Mouse (Mus musculus): Measurements from ENCODE around the gene Magohb. TPM values are rescaled to one million over a fixed set of nuclear protein-coding genes. Genes with fewer than 3 reads are reported as not detected.

Gene Magohb
- total and polyA plus RNA-seq, 2 experiments from 2014 or later, result 9.2 to 40.5 TPM

DNA sequence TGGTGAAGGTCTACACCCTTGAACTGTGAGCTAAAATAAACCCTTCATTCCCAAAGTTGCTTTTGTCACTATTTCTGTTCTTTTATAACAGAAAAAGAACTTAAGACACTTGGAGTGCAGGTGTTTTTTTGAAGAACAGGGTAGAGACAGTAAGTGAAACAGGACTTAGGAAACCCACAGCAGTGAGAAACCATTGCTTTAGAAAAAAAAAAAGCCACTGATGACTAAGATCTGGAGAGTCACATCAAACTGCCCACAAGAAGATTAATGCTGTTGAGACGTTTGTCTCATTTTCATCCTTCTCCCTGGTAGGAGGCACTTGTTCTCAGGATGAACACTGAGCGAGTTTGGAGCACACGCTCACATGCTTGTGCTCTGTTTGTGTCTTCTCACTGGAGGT, 31.0 kb downstream of the Magohb start:
- Histone ChIP-seq H3K4me1 (ENCODE audit: control insufficient read depth, insufficient read depth) (no peaks in the 10 kb centered on the region), H3K4me3 (ENCODE audit: low read depth, low read length) (no peak overlapping the region), H3K9ac (replicated peaks; ENCODE audit: low read depth, low read length) (no peak overlapping the region), H3K4me2 (ENCODE audit: low read depth, low read length) (no peak overlapping the region), H3K27me3 (ENCODE audit: control insufficient read depth, insufficient read depth, low read length) (no peaks in the 10 kb centered on the region), H3K36me3 (replicated peaks; ENCODE audit: control insufficient read depth, insufficient read depth, low read length) (no peaks in the 10 kb centered on the region), H3K27ac (ENCODE audit: low read depth) (no peak overlapping the region), H3K9me3 (replicated peaks; ENCODE audit: control insufficient read depth, low read length) (no peaks in the 10 kb centered on the region)
- no peak for TF ChIP-seq EP300 (IDR thresholded peaks at IDR 0.05; ENCODE audit: low read depth)
- TF ChIP-seq CTCF (IDR thresholded peaks at IDR 0.05; ENCODE audit: low read depth), result no peak
- no peak for DNase-seq (ENCODE audit: low spot score)
- 67% methylated on average over 3 of the region's 3 CpGs for WGBS
- ATAC-seq (ENCODE audit: insufficient read depth, low read depth), result no peak

DNA sequence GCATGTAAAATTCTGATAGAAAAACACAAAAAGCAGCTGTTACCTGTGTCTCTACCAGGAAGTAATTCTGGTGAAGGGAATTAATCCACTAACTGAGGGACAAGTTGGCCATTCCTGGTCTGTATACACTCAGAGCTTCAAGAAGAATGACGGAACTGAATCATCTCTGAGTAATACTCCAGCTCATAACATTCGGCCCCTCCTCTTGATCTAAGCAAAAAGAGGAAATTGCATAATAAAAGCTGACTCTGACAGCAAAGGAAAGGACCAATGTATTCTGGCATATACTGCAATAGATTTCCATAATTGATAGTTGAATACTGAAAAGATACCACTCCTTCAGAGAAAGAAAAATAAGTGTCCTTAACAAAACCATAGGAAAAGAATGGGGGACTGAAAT, 45.8 kb downstream of the Magohb start, which contains the start of gene Klra2:
Gene Klra2, minus strand, starts transcription at position 157 of the 400 bp plus-strand sequence.
- WGBS, result 67% methylated on average over 2 of the region's 2 CpGs
- TF ChIP-seq EP300 (IDR thresholded peaks at IDR 0.05; ENCODE audit: low read depth) (no peak), CTCF (IDR thresholded peaks at IDR 0.05; ENCODE audit: low read depth) (no peak)

DNA sequence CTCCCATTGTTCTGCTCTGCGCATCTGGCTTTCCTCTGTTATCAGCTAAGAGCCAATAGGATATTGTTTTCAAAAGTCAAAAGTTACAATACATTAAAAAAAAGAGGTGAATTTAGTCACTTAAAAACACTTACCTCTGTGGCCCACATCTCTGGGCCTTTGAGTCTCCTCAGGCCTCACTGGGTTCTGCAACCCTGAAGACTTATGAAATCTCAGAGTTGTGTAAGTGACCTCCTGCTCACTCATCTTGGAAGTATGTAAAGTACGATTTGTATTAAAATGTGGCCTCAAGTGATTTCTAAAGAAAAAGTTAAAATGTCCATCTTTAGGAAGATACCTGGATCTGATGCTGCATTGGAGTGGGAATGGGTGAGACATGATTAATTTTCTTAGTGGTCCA, 48.0 kb downstream of the Magohb start:
- Histone ChIP-seq H3K27ac (ENCODE audit: low read depth) (no peak overlapping the region), H3K4me2 (ENCODE audit: low read depth, low read length) (no peak overlapping the region), H3K9me3 (replicated peaks; ENCODE audit: control insufficient read depth, low read length) (peaks cover 8% of the 10 kb centered on the region; the same call in 1 of the 2 replicates), H3K27me3 (ENCODE audit: control insufficient read depth, insufficient read depth, low read length) (no peaks in the 10 kb centered on the region), H3K4me1 (ENCODE audit: control insufficient read depth, insufficient read depth) (no peaks in the 10 kb centered on the region), H3K9ac (replicated peaks; ENCODE audit: low read depth, low read length) (no peak overlapping the region), H3K4me3 (ENCODE audit: low read depth, low read length) (no peak overlapping the region), H3K36me3 (replicated peaks; ENCODE audit: control insufficient read depth, insufficient read depth, low read length) (no peaks in the 10 kb centered on the region)
- 54% methylated on average over 2 of the region's 2 CpGs for WGBS
- TF ChIP-seq CTCF (IDR thresholded peaks at IDR 0.05; ENCODE audit: low read depth) (no peak), EP300 (IDR thresholded peaks at IDR 0.05; ENCODE audit: low read depth) (no peak)
- no peak for DNase-seq (ENCODE audit: low spot score)
- ATAC-seq (ENCODE audit: insufficient read depth, low read depth), result no peak

More for the DNA sequence above, 45.8 kb downstream of the Magohb start, which contains the start of gene Klra2:
- Histone ChIP-seq H3K4me3 (ENCODE audit: low read depth, low read length) (no peak within 1 kb of the TSS), H3K36me3 (replicated peaks; ENCODE audit: control insufficient read depth, insufficient read depth, low read length) (no peaks in the 10 kb centered on the region), H3K9ac (replicated peaks; ENCODE audit: low read depth, low read length) (no peak within 1 kb of the TSS), H3K4me2 (ENCODE audit: low read depth, low read length) (no peak within 1 kb of the TSS), H3K27me3 (ENCODE audit: control insufficient read depth, insufficient read depth, low read length) (no peaks in the 10 kb centered on the region), H3K9me3 (replicated peaks; ENCODE audit: control insufficient read depth, low read length) (peaks cover 8% of the 10 kb centered on the region; the same call in 1 of the 2 replicates), H3K27ac (ENCODE audit: low read depth) (no peak within 1 kb of the TSS), H3K4me1 (ENCODE audit: control insufficient read depth, insufficient read depth) (no peaks in the 10 kb centered on the region)
- ATAC-seq (ENCODE audit: insufficient read depth, low read depth) (no peak), DNase-seq (ENCODE audit: low spot score) (no peak)

Other genes starting within 250 kb of the Magohb start
- gene Klra2, start 45.9 kb downstream of the Magohb start, total RNA-seq (2014; rRNA removed; ENCODE audit: low replicate concordance), result not detected in 2 replicates
- gene Klra2, start 45.9 kb downstream of the Magohb start, polyA plus RNA-seq (2015; fragmentation: Nextera tagmentation; extraction: Ambion mirVana), result 0.12 and 0.19 TPM in 2 replicates
- gene Styk1, start 60.4 kb upstream of the Magohb start, total RNA-seq (2014; rRNA removed; ENCODE audit: low replicate concordance), result 0.15 TPM in 1 of 2 replicates, not detected in the other
- gene Styk1, start 60.4 kb upstream of the Magohb start, polyA plus RNA-seq (2015; fragmentation: Nextera tagmentation; extraction: Ambion mirVana), result 0.27 and 0.52 TPM in 2 replicates
- 194 and 238 TPM in 2 replicates for gene Ybx3, start 95.2 kb upstream of the Magohb start, total RNA-seq (2014; rRNA removed; ENCODE audit: low replicate concordance)
- 54.6 and 61.7 TPM in 2 replicates for gene Ybx3, start 95.2 kb upstream of the Magohb start, polyA plus RNA-seq (2015; fragmentation: Nextera tagmentation; extraction: Ambion mirVana)
- not detected in 2 replicates for gene 5430401F13Rik, start 193.2 kb upstream of the Magohb start, total RNA-seq (2014; rRNA removed; ENCODE audit: low replicate concordance)
- not detected in 2 replicates for gene 5430401F13Rik, start 193.2 kb upstream of the Magohb start, polyA plus RNA-seq (2015; fragmentation: Nextera tagmentation; extraction: Ambion mirVana)
- gene Gm6619, start 193.2 kb upstream of the Magohb start, total RNA-seq (2014; rRNA removed; ENCODE audit: low replicate concordance), result not detected in 2 replicates
- gene Gm6619, start 193.2 kb upstream of the Magohb start, polyA plus RNA-seq (2015; fragmentation: Nextera tagmentation; extraction: Ambion mirVana), result not detected in 2 replicates

Measured in heart, postnatal 0 days (tissue).